Mouse (Mus musculus): ENCODE measurements around the gene Dus2.

Gene Dus2

GRCm38 (mm10) chr8:106044151-106044550, 53.0 kb downstream of the Dus2 start:
- no peak for ATAC-seq (ENCODE audit: low TSS enrichment)

GRCm38 (mm10) chr8:106046872-106047559, 55.9 kb downstream of the Dus2 start:
- no peak for ATAC-seq (ENCODE audit: low TSS enrichment)

DNA sequence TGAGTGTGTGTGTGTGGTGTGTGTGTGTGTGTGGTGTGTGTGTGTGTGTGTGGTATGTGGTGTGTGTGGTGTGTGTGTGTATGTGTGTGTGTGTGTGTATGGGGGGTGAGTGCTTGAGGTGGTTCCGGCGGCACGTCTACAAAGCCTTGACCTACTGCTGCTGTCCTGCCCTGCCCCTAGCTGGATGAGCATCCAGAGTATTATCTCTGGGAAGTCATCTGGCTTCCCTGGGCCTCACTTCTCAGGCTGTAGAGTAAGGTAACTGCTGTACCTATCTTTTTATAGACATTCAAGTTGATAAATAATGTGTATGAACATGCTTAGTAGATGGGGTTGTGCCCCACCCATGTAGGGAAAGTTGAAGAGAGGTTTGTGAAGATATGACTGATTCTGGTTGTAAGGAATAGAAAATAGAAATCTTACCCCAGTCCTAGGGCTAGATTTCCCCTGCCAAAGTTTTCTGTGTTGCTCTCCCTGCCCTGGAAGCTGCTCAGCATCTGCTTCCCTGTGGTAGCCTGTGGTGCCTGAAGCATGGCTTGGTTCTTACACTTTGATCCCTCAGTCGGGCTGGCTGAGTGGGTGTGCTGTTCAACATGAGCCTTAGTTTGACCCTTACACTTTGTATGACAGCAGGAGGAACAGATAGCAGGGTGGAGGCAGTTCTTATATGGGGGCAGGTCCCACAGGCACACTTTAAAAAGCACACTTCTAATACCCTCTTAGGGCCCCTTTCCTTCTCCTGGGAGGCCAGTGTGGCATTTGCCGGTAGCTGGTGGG, 56.9 kb downstream of the Dus2 start:
- no peak for ATAC-seq (ENCODE audit: low TSS enrichment)

DNA sequence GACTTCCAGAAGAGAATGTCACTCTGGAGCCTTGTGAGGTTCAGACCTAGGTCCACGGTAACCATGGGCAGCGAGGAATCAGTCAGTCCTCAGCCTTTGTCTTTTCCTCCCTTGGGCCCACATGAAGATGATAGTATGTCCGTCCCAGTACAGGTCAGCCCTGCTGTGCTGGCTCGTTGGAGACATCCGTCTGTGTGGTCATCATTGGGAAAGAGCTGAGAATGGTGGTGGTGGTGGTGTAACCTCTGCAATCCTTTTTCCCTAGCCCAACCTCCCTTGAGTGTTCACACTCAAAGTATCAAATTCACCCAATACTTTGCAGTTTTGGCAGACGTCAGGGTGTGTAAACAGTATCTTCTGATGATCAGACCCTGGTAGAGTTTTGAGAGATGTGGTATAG, 58.7 kb downstream of the Dus2 start:
- ATAC-seq (ENCODE audit: low TSS enrichment), result no peak

GRCm38 (mm10) chr8:106051068-106051467, 59.9 kb downstream of the Dus2 start:
- no peak for ATAC-seq (ENCODE audit: low TSS enrichment)

- no peak for ATAC-seq (ENCODE audit: low TSS enrichment)
Observed at GRCm38 (mm10) chr8:106052510-106053089, 61.5 kb downstream of the Dus2 start.

DNA sequence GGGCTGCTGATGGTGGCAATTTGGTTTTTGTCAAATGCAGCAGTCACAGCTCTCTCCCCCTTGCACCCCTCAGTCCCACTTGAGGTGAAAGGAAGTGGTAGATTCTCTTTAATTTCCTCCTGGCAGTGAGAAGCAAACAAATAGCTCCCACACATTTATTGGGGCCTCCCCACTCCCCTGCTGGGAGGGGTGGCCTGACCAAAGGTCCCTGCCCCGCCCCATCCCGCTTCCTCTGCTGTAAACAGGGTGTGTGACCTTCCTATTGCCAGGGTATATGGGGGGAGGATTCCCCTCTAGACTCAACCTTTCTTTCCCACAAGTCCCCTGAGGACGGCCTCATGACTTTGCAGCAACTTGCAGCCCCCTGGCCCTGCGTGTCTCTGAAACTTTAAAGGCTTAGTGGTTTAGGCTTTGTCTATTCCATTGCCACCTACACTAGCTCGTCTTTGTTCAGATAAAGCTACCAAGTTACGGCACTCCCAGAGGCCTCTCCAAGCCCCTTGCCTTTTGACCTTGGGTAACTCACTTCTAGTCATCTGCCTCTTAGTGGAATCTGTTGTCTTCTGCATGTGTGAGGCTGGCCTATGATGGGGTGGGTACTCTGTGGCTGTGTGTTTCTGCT, 63.2 kb downstream of the Dus2 start:
- ATAC-seq (ENCODE audit: low TSS enrichment), result no peak

- ATAC-seq (ENCODE audit: low TSS enrichment), result no peak
Observed at GRCm38 (mm10) chr8:106055038-106055437, 63.9 kb downstream of the Dus2 start.

DNA sequence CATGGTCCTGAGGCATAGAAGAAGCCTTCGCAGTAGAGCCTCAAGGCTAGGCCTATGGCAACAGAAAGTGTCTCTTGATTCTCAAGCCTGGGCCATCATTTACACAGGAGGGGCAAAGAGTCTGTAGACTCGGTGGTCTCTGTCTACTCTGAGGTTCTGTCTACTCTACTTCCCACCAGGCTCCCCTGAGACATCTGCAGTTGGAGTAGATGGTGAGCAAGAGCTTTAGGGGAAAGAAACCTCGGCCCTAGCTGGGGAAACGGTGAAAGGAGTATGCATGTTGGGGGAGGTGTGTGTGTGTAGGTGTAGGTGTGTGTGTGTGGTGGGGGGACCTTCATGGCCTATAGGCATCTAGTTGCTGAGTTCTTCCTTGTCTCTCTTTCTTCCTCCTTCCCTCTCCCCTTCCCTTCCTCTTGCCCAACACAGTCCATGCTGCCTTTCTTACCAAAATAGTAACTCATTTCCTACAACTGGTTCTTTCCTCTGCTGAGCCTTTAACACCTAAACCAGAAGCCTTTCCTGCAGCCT, 65.4 kb downstream of the Dus2 start:
- ATAC-seq (ENCODE audit: low TSS enrichment), result no peak

DNA sequence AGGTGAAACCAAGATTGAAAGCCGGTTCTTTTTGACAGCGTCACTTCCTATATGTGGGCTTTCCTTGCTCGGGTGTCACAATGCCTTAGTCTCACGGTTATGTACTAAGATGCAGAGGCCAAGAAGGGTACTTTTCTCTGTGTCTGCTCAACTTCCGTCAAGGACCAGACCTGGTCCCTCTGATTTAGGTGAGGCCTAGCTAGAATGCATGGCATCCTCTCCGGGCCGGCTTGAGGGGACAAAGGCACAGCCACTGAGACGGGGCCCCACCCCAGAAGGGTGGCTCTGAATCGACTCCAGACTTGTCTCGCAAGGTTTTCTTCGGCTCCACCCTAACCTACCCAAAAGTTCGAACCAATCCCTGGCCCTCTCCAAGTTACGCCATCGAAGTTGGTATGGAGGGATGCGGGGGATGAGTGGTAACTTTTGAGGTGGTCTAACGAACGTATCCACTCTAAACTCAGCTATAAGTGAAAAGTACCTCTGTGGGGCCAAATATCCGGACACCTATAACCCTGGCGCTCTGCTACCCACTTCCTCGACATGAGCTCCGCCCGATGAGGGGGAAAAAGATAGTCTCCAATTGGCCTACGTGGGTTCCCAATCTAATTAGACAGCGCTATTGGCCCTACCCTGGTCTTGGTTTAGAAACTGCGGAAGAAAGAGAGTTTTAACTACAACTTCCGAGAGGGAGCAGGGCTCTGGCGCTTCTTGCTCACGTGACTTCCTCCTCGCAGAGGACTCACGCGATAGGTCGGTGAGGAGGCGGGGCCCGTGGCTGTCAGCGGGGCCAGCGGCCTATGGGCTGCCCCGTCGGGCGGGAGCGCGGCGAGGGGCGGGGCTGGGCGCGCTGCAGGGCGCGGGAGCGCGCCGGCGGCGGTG, 67.8 kb downstream of the Dus2 start, which contains the start of gene Nfatc3:
Gene Nfatc3, plus strand, starts transcription at position 110 of the 882 bp plus-strand sequence.
- ATAC-seq (ENCODE audit: low TSS enrichment), result peak; percentile 94

GRCm38 (mm10) chr8:106059613-106060371, 68.7 kb downstream of the Dus2 start:
- peak; percentile 56 for ATAC-seq (ENCODE audit: low TSS enrichment)

DNA sequence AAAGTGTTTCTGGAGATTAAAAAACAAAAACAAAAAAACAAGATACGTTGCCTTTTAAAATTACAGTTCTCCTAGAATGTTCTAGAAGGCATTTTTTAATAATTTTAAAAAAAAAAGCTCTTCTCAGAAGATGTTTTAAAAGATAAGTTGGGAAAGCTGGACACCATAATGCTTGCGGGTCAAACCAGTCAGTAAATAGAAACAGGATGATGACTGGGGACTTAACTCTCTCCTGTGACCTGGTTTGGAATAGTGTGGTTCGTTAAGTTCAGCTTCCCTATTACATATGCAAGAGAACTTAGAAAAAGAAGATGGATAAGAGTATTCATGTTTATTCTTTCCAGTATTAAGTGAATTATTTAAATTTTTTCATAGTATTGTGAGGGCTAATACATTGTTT, 69.4 kb downstream of the Dus2 start:
- no peak for ATAC-seq (ENCODE audit: low TSS enrichment)

GRCm38 (mm10) chr8:106061686-106062085, 70.5 kb downstream of the Dus2 start:
- no peak for ATAC-seq (ENCODE audit: low TSS enrichment)

DNA sequence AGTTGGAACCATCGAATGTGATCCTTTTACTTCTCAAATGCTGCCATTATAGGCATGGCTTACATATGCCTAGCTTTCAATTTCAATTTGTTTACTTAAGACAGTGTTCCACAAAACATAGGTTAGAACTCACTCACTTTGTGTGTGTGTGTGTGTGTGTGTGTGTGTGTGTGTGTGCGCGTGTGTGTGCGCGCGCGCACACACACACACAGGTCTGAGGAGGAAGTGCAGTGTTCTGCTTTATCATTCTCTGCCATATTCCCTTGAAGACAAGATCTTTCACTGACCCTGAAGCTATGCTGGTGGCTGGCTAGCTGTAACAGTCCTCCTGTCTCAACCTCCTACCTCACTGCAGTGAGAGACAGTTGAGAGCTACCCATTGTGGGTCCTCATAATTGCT, 71.9 kb downstream of the Dus2 start:
- no peak for ATAC-seq (ENCODE audit: low TSS enrichment)

GRCm38 (mm10) chr8:106066721-106067120, 75.6 kb downstream of the Dus2 start:
- ATAC-seq (ENCODE audit: low TSS enrichment), result peak; percentile 95

DNA sequence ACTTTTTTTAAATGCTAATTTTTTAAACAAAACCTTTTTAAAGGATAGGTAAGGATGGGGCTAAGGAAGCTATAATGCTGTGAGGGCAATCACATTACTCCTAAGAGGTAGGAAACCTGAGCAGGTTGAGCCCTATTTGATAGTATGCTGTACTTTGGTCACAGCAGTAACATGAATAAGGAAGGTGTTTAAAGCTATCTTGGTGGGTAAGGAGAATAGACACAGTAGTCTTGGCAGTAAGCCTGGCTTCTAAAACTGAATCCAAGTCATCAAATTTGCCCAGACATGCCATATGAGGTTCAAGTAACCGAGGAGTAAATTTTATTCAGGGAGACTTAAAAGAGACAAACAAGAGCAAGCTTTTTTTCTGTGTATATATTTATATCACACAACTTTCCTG, 78.4 kb downstream of the Dus2 start:
- peak; percentile 51 for ATAC-seq (ENCODE audit: low TSS enrichment)

DNA sequence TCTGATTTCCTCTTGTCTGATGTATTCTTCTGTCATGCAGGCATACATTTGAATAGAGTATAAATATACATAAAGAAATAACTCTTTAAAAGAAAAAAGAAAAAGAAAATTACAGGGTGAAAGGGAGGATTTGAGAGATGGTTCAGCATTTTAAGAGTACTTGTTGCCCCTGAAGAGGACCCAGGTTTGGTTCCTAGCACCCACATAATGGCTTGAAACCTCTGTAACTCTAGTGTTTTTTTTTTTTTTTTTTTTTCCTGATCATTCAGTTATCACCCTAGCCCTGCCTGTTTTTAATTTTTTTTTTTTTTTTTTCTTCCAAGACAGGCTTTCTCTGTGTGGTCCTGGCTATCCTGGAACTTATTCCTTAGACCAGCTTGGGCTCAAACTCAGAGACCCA, 81.0 kb downstream of the Dus2 start:
- no peak for ATAC-seq (ENCODE audit: low TSS enrichment)

DNA sequence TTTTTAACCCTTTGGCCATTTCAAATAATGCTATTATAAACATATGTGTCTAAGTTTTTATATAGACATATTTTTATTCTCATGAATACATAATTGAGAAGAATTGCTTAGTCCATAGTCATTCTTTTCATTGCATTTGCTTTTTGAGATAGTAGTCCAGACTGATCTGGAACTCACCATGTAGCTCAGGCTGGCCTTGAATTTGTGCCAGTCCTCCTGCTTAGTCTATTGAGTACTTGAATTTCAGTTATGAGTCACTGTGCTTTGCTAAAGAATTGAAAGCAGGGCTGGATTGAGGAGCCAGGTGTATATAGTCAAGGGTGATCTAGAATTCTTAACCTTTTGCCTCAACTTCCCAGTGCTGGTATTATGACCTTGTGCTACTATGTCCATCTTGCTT, 83.1 kb downstream of the Dus2 start:
- ATAC-seq (ENCODE audit: low TSS enrichment), result no peak

DNA sequence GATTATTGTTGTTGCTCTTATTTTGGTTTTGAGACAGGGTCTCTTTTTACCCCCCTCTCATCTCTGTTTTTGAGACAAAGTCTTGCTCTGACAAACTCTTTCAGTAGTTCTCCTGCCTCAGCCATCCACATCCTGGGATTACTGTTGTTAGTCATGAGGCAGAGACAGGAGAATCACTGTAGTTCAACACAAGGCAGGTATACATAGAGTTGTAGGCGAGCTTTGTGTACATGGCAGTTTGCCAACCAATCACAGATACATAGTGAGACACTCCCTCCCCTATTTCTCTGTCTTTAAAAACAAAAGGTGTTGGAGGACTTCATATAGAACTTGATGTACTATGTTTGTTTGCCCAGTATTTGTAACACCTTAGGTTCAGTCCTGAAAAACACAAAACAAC, 83.5 kb downstream of the Dus2 start:
- no peak for ATAC-seq (ENCODE audit: low TSS enrichment)

GRCm38 (mm10) chr8:106075161-106075862, 84.2 kb downstream of the Dus2 start:
- peak; percentile 66 for ATAC-seq (ENCODE audit: low TSS enrichment)

Data from frontal cortex, adult (tissue).